14 mouse cellular contexts compared by ENCODE assay signal in the genomic region with DNA sequence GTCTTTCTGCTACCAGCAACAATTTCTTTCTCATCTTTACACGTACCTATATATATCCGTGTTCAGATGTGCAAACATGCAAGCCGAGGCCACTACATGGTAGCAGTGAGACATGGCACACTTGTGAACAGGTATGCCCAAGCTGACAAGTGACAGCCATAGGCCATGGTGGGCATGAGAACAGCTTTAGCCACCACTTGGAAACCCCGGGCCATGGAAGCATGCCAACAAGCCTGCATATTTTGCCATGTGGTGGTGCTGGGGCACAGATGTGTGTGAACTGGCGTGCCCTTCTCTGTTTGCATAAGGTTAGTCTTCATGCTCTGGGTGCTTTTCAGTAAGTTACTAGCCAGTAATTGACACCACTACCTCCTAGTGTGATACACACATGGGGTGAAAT.
"Had no signal": no experiment of that assay in that cellular context is flagged by ENCODE, and none has a peak within 500 bp of the region (broad histone marks: within the 10 kb centered on the region; RNA-seq: fewer than 3 reads in every experiment).

No protein-coding gene starts in this region.

- H3K4me2 ChIP-seq: lung, embryonic 14.5 days; midbrain, embryonic 12.5 days; neural tube, embryonic 12.5 days; stomach, embryonic 15.5 days had no signal

- H3K27me3 ChIP-seq: midbrain, embryonic 12.5 days; neural tube, embryonic 12.5 days; stomach, embryonic 15.5 days had no signal

- H3K27ac ChIP-seq: midbrain, embryonic 10.5 days; midbrain, embryonic 12.5 days; neural tube, embryonic 12.5 days; stomach, embryonic 15.5 days; stomach, postnatal 0 days had no signal

- ATAC-seq: midbrain, embryonic 16.5 days had no signal

- H3K36me3 ChIP-seq: midbrain, embryonic 10.5 days; midbrain, embryonic 12.5 days; neural tube, embryonic 12.5 days; stomach, embryonic 15.5 days had no signal

- H3K9me3 ChIP-seq: midbrain, embryonic 10.5 days; midbrain, embryonic 12.5 days; neural tube, embryonic 12.5 days; stomach, embryonic 15.5 days had no signal

- H3K4me3 ChIP-seq: midbrain, embryonic 10.5 days; midbrain, embryonic 12.5 days; neural tube, embryonic 12.5 days; stomach, embryonic 15.5 days had no signal

- H3K9ac ChIP-seq: lung, embryonic 14.5 days; midbrain, embryonic 12.5 days; neural tube, embryonic 12.5 days; stomach, embryonic 15.5 days had no signal

- H3K4me1 ChIP-seq: midbrain, embryonic 10.5 days; midbrain, embryonic 12.5 days; neural tube, embryonic 12.5 days; stomach, embryonic 15.5 days had no signal

- DNase-seq: lung, embryonic 14.5 days; lung, postnatal 10 days; lung, postnatal 4 days; midbrain, embryonic 14.5 days; right cerebral cortex, postnatal 14 days; thymus, adult 2 months; thymus, postnatal 25 days; thymus, postnatal 4 days had no signal
